Mouse (Mus musculus) testis, adult 2 months (tissue): Measurements from ENCODE around the gene Capn9. TPM values are rescaled to one million over a fixed set of nuclear protein-coding genes. Genes with fewer than 3 reads are reported as not detected.

ENCODE experiments used
- H3K27ac ChIP-seq: fragments of 200-500 bp; 2 replicates; pipeline ENCODE4 v1.5.1; 2012; ENCODE audit warnings: low read depth, low read length; ENCODE audit not compliant: control insufficient read depth, insufficient read depth
- H3K27me3 ChIP-seq: fragments of 200-500 bp; 2 replicates; pipeline ENCODE4 v1.6.1; 2012; ENCODE audit warnings: mild to moderate bottlenecking, low read length, moderate library complexity; ENCODE audit not compliant: control insufficient read depth, insufficient read depth
- H3K36me3 ChIP-seq: fragments of 200-500 bp; 2 replicates; pipeline ENCODE4 v1.6.1; 2012; ENCODE audit warnings: mild to moderate bottlenecking, low read length; ENCODE audit not compliant: control insufficient read depth, insufficient read depth
- H3K4me1 ChIP-seq: fragments of 200-500 bp; 2 replicates; pipeline ENCODE4 v1.6.1; 2012; ENCODE audit warnings: low read length; ENCODE audit not compliant: control insufficient read depth, insufficient read depth
- H3K4me3 ChIP-seq: fragments of 200-500 bp; 2 replicates; pipeline ENCODE4 v1.5.1; 2012; ENCODE audit warnings: low read depth, mild to moderate bottlenecking, low read length, moderate library complexity, mixed read lengths; ENCODE audit not compliant: control insufficient read depth
- CTCF ChIP-seq: fragments of 200-500 bp; IDR thresholded peaks from 2 replicates; pipeline ENCODE4 v1.5.1; 2012; ENCODE audit warnings: low read depth, mild to moderate bottlenecking, inconsistent platforms, low read length, moderate library complexity; ENCODE audit not compliant: control insufficient read depth, insufficient read depth, insufficient replicate concordance
- POLR2A ChIP-seq: fragments of 200-500 bp; IDR thresholded peaks from 2 replicates; pipeline ENCODE4 v1.6.1; 2012; ENCODE audit warnings: low read depth, mild to moderate bottlenecking, inconsistent platforms, low read length, moderate library complexity; ENCODE audit not compliant: control insufficient read depth
- polyA plus RNA-seq: library from polyadenylated mRNA; depleted of rRNA; stranded (reverse); fragments of >200 nt; gene quantifications from 2 replicates; pipeline ENCODE4 v1.2.3, GENCODE M21; 2012; rRNA removed

Capn9 gene
- polyA plus RNA-seq, 1 experiment, result 0.58 TPM

DNA sequence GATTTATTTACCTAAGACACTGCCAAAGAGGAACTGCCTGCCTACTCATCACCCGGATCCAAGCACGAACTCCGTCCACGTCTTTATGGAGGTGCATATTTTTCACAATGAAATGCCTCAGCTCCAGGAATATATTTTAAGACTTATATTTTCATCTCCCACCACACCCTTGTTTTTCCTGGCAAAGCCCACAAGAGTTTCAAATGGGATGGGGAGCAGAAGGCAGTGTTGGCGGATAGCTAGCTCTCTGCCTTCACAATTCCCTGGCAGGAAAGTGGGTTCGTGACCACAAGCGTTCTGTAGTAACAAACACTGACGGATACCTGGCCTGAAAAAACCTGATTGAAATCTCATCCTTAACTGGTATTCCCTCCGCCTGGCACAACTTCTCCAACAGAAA, 85.9 kb downstream of the Capn9 start:
- TF ChIP-seq CTCF (no peak), POLR2A (no peak)
- Histone ChIP-seq H3K4me1 (peaks cover 10% of the 10 kb centered on the region), H3K27me3 (no peaks in the 10 kb centered on the region), H3K4me3 (peak overlapping the region; percentile 92), H3K36me3 (no peaks in the 10 kb centered on the region), H3K27ac (peak overlapping the region; percentile 52)

DNA sequence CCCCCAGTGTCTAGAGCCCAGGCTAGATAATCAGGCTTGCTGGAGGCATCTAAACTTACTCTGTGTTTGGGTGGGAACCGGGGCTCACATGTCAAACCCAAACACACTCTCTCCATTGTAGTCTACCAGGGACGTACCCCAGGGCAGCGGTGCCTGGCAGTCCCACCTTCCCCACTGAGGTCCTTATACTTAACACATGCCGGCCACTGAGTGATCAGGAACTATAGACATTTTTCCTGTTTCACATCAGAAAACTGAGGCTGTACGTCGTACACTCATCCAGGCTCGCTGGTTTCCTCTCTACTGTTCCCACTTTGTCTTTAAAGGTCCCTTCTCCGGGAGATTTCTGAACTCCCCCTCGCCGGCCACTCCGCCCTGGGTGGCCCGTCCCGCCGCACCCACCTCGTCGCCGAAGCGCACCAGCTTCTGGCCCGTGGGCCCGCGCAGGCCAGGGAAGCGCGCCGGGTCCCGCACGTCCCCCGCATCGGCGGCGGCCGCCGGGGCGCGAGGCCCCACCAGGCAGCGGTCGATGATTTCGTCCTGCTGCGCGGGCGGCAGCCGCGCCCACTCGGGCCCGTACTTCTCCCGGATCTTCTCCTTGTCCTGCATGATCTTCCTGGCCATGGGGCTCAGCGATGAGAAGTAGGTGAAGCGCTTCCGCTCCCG, 86.7 kb downstream of the Capn9 start:
- no peak for TF ChIP-seq CTCF
- no peak for TF ChIP-seq POLR2A
- Histone ChIP-seq H3K4me3 (peak overlapping the region; percentile 92), H3K27ac (peak overlapping the region; percentile 82), H3K4me1 (peaks cover 10% of the 10 kb centered on the region), H3K36me3 (no peaks in the 10 kb centered on the region), H3K27me3 (no peaks in the 10 kb centered on the region)

DNA sequence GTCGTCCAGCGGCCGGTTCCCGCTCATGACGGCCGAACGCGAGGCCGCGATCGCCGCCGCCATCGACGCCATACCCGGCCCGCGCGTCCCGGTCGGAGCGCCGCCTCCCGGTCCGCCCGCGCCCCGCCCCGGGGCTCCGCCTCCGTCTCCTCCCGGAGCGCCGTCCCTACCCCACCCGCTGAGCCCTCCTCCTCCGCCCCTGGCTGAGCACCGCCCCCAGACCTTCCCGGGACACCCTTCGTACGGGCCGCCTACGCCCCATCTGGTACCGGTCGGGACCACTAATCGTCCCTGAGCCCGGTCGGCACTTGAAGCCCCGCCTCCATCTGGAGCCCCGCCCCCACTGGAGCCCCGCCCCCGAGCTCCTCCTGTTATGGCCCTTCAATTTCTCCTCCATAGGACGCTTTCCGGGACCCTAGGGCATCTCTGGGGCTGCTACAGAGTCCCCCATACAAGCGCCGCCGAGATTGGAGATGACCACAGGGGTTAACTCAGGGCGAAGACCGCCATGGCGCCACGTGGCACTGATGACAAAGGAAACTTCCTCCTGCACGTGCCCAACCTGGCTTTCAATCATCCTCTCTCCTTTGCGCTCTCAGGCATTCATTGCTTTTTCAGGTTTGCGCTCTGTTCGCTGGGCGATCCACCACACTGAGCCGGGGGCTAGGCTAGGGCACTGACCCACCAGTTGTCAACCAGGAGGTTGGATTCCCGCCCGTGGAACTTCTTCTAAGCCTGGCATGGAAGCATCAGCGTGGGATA, 87.4 kb downstream of the Capn9 start, which contains the start of gene 2310022B05Rik:
Gene 2310022B05Rik, minus strand, starts transcription at position 258 of the 762 bp plus-strand sequence.
- H3K4me3 ChIP-seq, result peak within 1 kb of the TSS; percentile 92
- peak within 1 kb of the TSS; percentile 82 for H3K27ac ChIP-seq
- H3K36me3 ChIP-seq, result no peaks in the 10 kb centered on the region
- H3K27me3 ChIP-seq, result no peaks in the 10 kb centered on the region
- no peak for TF ChIP-seq CTCF
- TF ChIP-seq POLR2A, result peak; percentile 54
- H3K4me1 ChIP-seq, result peaks cover 10% of the 10 kb centered on the region

DNA sequence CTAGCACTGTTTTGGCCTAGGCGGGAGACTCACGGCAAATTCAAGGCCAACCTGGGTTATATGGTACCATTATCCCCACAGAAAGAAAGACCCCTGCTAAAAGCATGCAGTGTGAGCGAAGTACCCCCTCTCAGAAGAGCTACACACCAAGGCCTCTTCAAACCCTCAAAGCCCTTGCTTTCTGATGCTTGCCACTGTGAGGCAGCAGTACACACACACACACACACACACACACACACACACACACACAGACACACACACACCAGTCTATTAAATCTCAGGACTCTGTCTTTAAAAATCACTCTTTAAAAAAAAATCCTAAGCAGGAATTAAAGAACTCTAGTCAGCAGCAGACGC, 87.9 kb downstream of the Capn9 start:
- no peaks in the 10 kb centered on the region for H3K36me3 ChIP-seq
- H3K27ac ChIP-seq, result peak overlapping the region; percentile 36; the same call in 1 of the 2 replicates

DNA sequence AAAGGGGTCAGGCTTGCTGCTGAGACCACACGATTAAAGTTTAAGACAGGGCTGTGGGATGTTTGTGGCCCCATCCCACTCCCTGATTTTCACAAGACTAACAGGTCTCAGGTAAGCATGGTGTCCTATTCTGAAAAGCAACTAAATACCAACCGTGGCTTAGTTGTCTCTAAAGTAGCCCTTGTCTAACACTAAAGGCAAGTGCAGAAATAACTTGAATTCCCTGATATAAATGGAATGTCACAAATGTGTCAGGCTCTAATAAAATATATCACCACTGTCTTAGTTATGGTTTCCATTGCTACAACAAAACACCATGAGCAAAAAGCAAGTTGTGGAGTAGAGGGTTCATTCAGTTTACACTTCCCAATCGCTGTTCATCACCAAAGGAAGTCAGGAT, 88.5 kb downstream of the Capn9 start:
- TF ChIP-seq POLR2A (no peak), CTCF (no peak)
- Histone ChIP-seq H3K27me3 (no peaks in the 10 kb centered on the region), H3K36me3 (no peaks in the 10 kb centered on the region), H3K4me1 (peaks cover 10% of the 10 kb centered on the region), H3K4me3 (no peak overlapping the region), H3K27ac (no peak overlapping the region)

More for the DNA sequence above, 87.9 kb downstream of the Capn9 start:
- TF ChIP-seq POLR2A (no peak), CTCF (no peak)
- no peaks in the 10 kb centered on the region for H3K27me3 ChIP-seq
- H3K4me1 ChIP-seq, result peaks cover 10% of the 10 kb centered on the region
- no peak overlapping the region for H3K4me3 ChIP-seq

Other genes with a start within 250 kb of the Capn9 start
- gene Pgbd5, start 136.5 kb upstream of the Capn9 start, polyA plus RNA-seq, result 15.7 and 20.0 TPM in 2 replicates
- gene Cog2, start 55.3 kb upstream of the Capn9 start, polyA plus RNA-seq, result 14.2 and 14.7 TPM in 2 replicates
- gene Agt, start 6.4 kb upstream of the Capn9 start, polyA plus RNA-seq, result 143 and 231 TPM in 2 replicates
- 15.9 and 17.3 TPM in 2 replicates for gene 2310022B05Rik, start 87.3 kb downstream of the Capn9 start, polyA plus RNA-seq
- gene Ttc13, start 145.9 kb downstream of the Capn9 start, polyA plus RNA-seq, result 8.2 and 9.2 TPM in 2 replicates
- 13.5 and 14.9 TPM in 2 replicates for gene Arv1, start 146.0 kb downstream of the Capn9 start, polyA plus RNA-seq
- 10.9 and 11.2 TPM in 2 replicates for gene Fam89a, start 175.7 kb downstream of the Capn9 start, polyA plus RNA-seq
- 0.43 and 0.49 TPM in 2 replicates for gene Trim67, start 217.0 kb downstream of the Capn9 start, polyA plus RNA-seq